Mouse (Mus musculus) midbrain, embryonic 13.5 days (tissue): Measurements from ENCODE around the gene Gzma. TPM values are rescaled to one million over a fixed set of nuclear protein-coding genes. Genes with fewer than 3 reads are reported as not detected.
A peak's percentile ranks its signal among the peaks of the same experiment; 100 is the strongest.

ENCODE experiments used
- ATAC-seq: fragments of 200-750 bp; cut with Nextera tagmentation; 2 replicates; pipeline ENCODE4 v1.8.0; 2017; ENCODE audit warnings: mild to moderate bottlenecking, moderate TSS enrichment, moderate library complexity
- H3K27ac ChIP-seq: fragments of 300-500 bp; sonication (generic); 2 replicates; pipeline ENCODE4 v1.5.1; 2015; ENCODE audit warnings: inconsistent platforms, mild to moderate bottlenecking, moderate library complexity
- H3K27me3 ChIP-seq: fragments of 300-500 bp; sonication (generic); 2 replicates; pipeline ENCODE4 v1.6.1; 2015; ENCODE audit warnings: mild to moderate bottlenecking, inconsistent platforms
- H3K36me3 ChIP-seq: fragments of 300-500 bp; sonication (generic); 2 replicates; pipeline ENCODE4 v1.6.1; 2015; ENCODE audit warnings: mild to moderate bottlenecking, inconsistent platforms
- H3K4me1 ChIP-seq: fragments of 300-500 bp; sonication (generic); replicated peaks from 2 replicates; pipeline ENCODE4 v1.6.1; 2015; ENCODE audit warnings: inconsistent platforms
- H3K4me2 ChIP-seq: fragments of 300-500 bp; sonication (generic); replicated peaks from 2 replicates; pipeline ENCODE4 v1.6.1; 2015; ENCODE audit warnings: moderate library complexity, mild to moderate bottlenecking, inconsistent platforms
- H3K4me3 ChIP-seq: fragments of 300-500 bp; sonication (generic); replicated peaks from 2 replicates; pipeline ENCODE4 v1.5.1; 2015; ENCODE audit warnings: mild to moderate bottlenecking, inconsistent platforms
- H3K9ac ChIP-seq: fragments of 300-500 bp; sonication (generic); replicated peaks from 2 replicates; pipeline ENCODE4 v1.6.1; 2015; ENCODE audit warnings: mild to moderate bottlenecking, inconsistent platforms
- H3K9me3 ChIP-seq: fragments of 300-500 bp; sonication (generic); 2 replicates; pipeline ENCODE4 v1.6.1; 2016; ENCODE audit warnings: mild to moderate bottlenecking, inconsistent platforms
- WGBS: fragments of 180-500 bp; shearing (Covaris S2); methylation state at CpG from one replicate; pipeline ENCODE4 v1.1.7; 2015; 5-methylcytosine and 5-hydroxymethylcytosine counted together
- polyA plus RNA-seq: library from polyadenylated mRNA; unstranded; fragments of >200 nt; fragmentation: Nextera tagmentation; extraction: Ambion mirVana; gene quantifications from 2 replicates; pipeline ENCODE4 v1.2.1, GENCODE M21; 2015

Gzma gene
- not detected in 2 replicates for polyA plus RNA-seq

DNA sequence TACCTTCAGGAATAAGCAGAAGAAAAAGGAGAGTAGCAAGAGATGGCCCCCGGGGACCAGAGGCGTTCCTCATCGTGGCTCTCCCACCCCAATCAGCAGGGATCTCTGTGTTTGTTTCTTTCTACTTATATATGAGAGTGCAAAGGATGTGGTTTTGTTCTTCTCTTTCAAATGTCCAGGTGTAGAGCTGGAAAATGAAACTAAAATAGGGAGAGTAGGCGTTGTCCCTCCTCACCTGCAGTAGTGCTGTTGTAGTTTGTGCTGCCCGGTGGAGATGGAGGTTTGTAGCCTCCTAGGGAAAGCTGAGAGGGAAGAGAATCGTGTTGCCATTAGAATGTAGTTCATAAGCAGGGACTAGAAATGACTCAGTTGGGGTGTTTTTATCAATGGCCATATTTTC is at the start of gene Gzma:
Gene Gzma (minus strand): TSS at position 103 of the 400 bp plus-strand sequence.
- Histone ChIP-seq H3K4me1 (no peaks in the 10 kb centered on the region), H3K27ac (no peak within 1 kb of the TSS), H3K9me3 (no peaks in the 10 kb centered on the region), H3K27me3 (no peaks in the 10 kb centered on the region), H3K36me3 (no peaks in the 10 kb centered on the region), H3K9ac (no peak within 1 kb of the TSS), H3K4me3 (no peak within 1 kb of the TSS), H3K4me2 (no peak within 1 kb of the TSS)
- WGBS, result 93% methylated on average over 6 of the region's 6 CpGs
- no peak for ATAC-seq

- no peaks in the 10 kb centered on the region for H3K36me3 ChIP-seq
- no peak overlapping the region for H3K27ac ChIP-seq
- H3K4me3 ChIP-seq, result no peak overlapping the region
- no peak overlapping the region for H3K9ac ChIP-seq
- no peak for ATAC-seq
- WGBS, result 83% methylated on average over 1 of the region's 1 CpGs
- H3K27me3 ChIP-seq, result no peaks in the 10 kb centered on the region
- no peaks in the 10 kb centered on the region for H3K4me1 ChIP-seq
- no peak overlapping the region for H3K4me2 ChIP-seq
- no peaks in the 10 kb centered on the region for H3K9me3 ChIP-seq
These were observed 38.8 kb upstream of the Gzma start for GRCm38 (mm10) chr13:113139597-113139996.

GRCm38 (mm10) chr13:113129974-113130373 is 29.2 kb upstream of the Gzma start:
- Histone ChIP-seq H3K4me2 (no peak overlapping the region), H3K9me3 (no peaks in the 10 kb centered on the region), H3K9ac (no peak overlapping the region), H3K4me3 (no peak overlapping the region), H3K27me3 (no peaks in the 10 kb centered on the region), H3K4me1 (no peaks in the 10 kb centered on the region), H3K27ac (no peak overlapping the region), H3K36me3 (no peaks in the 10 kb centered on the region)
- peak; percentile 73; the same call in 1 of the 2 replicates for ATAC-seq
- WGBS, result 72% methylated on average over 1 of the region's 1 CpGs

- Histone ChIP-seq H3K9ac (no peak overlapping the region), H3K27ac (no peak overlapping the region), H3K9me3 (no peaks in the 10 kb centered on the region), H3K27me3 (no peaks in the 10 kb centered on the region), H3K36me3 (no peaks in the 10 kb centered on the region), H3K4me3 (no peak overlapping the region), H3K4me1 (no peaks in the 10 kb centered on the region), H3K4me2 (no peak overlapping the region)
- no peak for ATAC-seq
- 93% methylated on average over 14 of the region's 14 CpGs for WGBS
These were observed 20.5 kb upstream of the Gzma start for GRCm38 (mm10) chr13:113121326-113121725.

DNA sequence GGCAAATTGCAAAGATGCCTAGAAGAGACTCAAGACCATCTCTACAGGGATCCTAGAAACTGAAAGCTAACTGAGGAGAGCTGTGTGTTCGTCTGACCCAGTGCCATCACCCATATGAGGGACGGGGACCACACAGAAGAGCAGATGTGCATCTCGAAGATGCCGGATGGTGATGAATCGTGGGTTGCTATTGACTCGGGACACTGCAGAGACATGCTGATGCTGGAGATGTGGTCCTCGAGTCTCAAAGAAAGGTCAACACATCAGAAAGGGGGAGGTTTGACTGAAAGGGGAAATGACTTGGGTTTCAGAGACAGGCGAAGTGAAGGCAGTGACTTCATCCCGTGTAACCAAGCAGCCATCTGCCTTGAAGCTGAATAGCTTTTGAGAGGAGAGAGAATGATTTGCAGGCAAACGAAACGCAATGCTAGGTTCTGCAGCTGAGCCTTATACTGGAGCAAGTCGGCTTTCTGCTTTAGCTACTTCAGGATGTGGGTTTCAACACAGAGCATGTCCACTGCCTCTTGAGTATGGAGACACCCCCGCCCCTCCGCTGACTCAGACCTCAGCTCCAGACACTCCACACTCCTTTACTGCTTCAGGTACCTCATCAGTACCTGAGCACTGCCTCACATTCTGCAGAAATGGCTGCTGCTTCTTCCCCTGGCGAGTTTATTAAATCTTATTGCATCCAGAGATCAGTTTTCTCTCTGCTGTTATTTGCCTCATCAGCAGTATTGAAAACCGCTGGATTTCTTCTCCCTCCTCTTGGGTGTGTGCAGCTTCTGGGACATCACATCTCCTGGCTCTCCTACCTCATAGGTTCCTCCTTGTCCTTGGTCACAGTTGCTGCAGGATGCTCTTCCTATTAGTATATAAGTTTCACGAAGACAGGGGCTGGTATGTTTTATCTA is 19.8 kb upstream of the Gzma start:
- H3K9me3 ChIP-seq, result no peaks in the 10 kb centered on the region
- H3K27me3 ChIP-seq, result no peaks in the 10 kb centered on the region
- 92% methylated on average over 17 of the region's 17 CpGs for WGBS
- no peak overlapping the region for H3K9ac ChIP-seq
- H3K36me3 ChIP-seq, result no peaks in the 10 kb centered on the region
- no peak for ATAC-seq
- no peak overlapping the region for H3K4me2 ChIP-seq
- no peak overlapping the region for H3K27ac ChIP-seq
- H3K4me3 ChIP-seq, result no peak overlapping the region
- H3K4me1 ChIP-seq, result no peaks in the 10 kb centered on the region

- Histone ChIP-seq H3K4me2 (no peak overlapping the region), H3K4me1 (no peaks in the 10 kb centered on the region), H3K4me3 (no peak overlapping the region), H3K9me3 (no peaks in the 10 kb centered on the region), H3K27ac (no peak overlapping the region), H3K9ac (no peak overlapping the region), H3K36me3 (no peaks in the 10 kb centered on the region), H3K27me3 (no peaks in the 10 kb centered on the region)
- ATAC-seq, result no peak
- 71% methylated on average over 4 of the region's 4 CpGs for whole genome bisulfite sequencing
These were observed 18.2 kb upstream of the Gzma start for GRCm38 (mm10) chr13:113118977-113119376.

- ATAC-seq, result no peak
- no peak overlapping the region for H3K4me2 ChIP-seq
- no peaks in the 10 kb centered on the region for H3K9me3 ChIP-seq
- H3K9ac ChIP-seq, result no peak overlapping the region
- no peaks in the 10 kb centered on the region for H3K36me3 ChIP-seq
- H3K4me3 ChIP-seq, result no peak overlapping the region
- no peaks in the 10 kb centered on the region for H3K27me3 ChIP-seq
- no peaks in the 10 kb centered on the region for H3K4me1 ChIP-seq
- no peak overlapping the region for H3K27ac ChIP-seq
- 92% methylated on average over 10 of the region's 10 CpGs for WGBS
These were observed 4.0 kb upstream of the Gzma start for GRCm38 (mm10) chr13:113104759-113105158.

DNA sequence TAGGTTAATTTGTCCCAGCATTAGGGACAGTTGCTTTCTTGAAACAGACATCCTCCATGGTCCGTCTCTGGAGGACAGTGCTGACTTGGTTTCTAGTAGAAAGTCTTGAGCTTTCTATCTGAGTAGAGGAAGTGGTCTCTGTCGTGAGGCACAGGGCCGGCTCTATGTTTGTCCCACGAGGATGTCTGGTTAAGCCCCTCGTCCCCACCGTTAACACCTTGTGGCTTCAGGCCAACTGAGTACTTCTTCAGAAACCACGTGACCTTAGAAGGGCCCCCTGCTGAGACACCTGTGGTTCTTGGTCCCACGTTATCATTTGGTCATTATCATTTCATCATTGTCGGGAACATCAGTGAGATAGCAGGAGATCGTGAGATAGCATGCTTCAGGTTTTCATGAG is 1.0 kb upstream of the Gzma start:
- Histone ChIP-seq H3K4me1 (no peaks in the 10 kb centered on the region), H3K27me3 (no peaks in the 10 kb centered on the region), H3K27ac (no peak overlapping the region), H3K9me3 (no peaks in the 10 kb centered on the region), H3K4me2 (no peak overlapping the region), H3K4me3 (no peak overlapping the region), H3K9ac (no peak overlapping the region), H3K36me3 (no peaks in the 10 kb centered on the region)
- 85% methylated on average over 10 of the region's 10 CpGs for WGBS
- no peak for ATAC-seq

- no peak for ATAC-seq
- no peak overlapping the region for H3K27ac ChIP-seq
- no peak overlapping the region for H3K4me2 ChIP-seq
- H3K27me3 ChIP-seq, result no peaks in the 10 kb centered on the region
- no peaks in the 10 kb centered on the region for H3K4me1 ChIP-seq
- no peak overlapping the region for H3K9ac ChIP-seq
- no peaks in the 10 kb centered on the region for H3K36me3 ChIP-seq
- H3K4me3 ChIP-seq, result no peak overlapping the region
- H3K9me3 ChIP-seq, result no peaks in the 10 kb centered on the region
- 91% methylated on average over 2 of the region's 2 CpGs for WGBS
These were observed 2.4 kb downstream of the Gzma start for GRCm38 (mm10) chr13:113098406-113098805.

GRCm38 (mm10) chr13:113097011-113097410 is 3.8 kb downstream of the Gzma start:
- 77% methylated on average over 3 of the region's 3 CpGs for WGBS
- no peak overlapping the region for H3K4me2 ChIP-seq
- H3K9ac ChIP-seq, result no peak overlapping the region
- no peaks in the 10 kb centered on the region for H3K9me3 ChIP-seq
- H3K36me3 ChIP-seq, result no peaks in the 10 kb centered on the region
- H3K4me3 ChIP-seq, result no peak overlapping the region
- ATAC-seq, result no peak
- no peaks in the 10 kb centered on the region for H3K27me3 ChIP-seq
- H3K27ac ChIP-seq, result no peak overlapping the region
- H3K4me1 ChIP-seq, result no peaks in the 10 kb centered on the region

DNA sequence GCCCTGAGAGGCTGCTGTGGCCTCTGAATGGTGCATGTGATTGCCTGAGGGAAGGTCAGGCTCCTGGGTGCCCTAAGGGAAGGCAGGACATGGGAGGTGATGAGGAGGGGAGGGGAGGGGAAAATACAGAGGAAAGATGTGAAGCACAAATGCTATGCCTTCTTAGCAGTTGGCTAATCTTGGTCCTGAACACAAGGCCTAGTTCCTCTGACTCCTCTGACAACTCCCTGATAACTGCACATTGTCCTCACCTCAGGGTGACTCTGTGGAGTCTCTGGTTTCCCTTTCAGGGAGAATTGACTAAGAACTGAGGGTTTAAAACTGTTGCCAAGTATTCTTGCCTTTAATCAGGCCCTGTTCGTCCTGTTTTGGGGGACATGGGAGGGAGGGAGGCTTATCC is 6.2 kb downstream of the Gzma start:
- Histone ChIP-seq H3K4me3 (no peak overlapping the region), H3K4me1 (no peaks in the 10 kb centered on the region), H3K27me3 (no peaks in the 10 kb centered on the region), H3K36me3 (no peaks in the 10 kb centered on the region), H3K9me3 (no peaks in the 10 kb centered on the region), H3K4me2 (no peak overlapping the region), H3K27ac (no peak overlapping the region), H3K9ac (no peak overlapping the region)
- 52% methylated on average over 1 of the region's 1 CpGs for WGBS
- no peak for ATAC-seq

- Histone ChIP-seq H3K4me1 (no peaks in the 10 kb centered on the region), H3K4me2 (no peak overlapping the region), H3K27me3 (no peaks in the 10 kb centered on the region), H3K36me3 (no peaks in the 10 kb centered on the region), H3K4me3 (no peak overlapping the region), H3K9me3 (no peaks in the 10 kb centered on the region), H3K9ac (no peak overlapping the region), H3K27ac (no peak overlapping the region)
- 88% methylated on average over 8 of the region's 8 CpGs for WGBS
- ATAC-seq, result no peak
These were observed 10.3 kb downstream of the Gzma start for GRCm38 (mm10) chr13:113090489-113090888.
